Mouse (Mus musculus): Measurements from ENCODE around the gene Chaf1b. TPM values are rescaled to one million over a fixed set of nuclear protein-coding genes. Genes with fewer than 3 reads are reported as not detected.
A peak's percentile ranks its signal among the peaks of the same experiment; 100 is the strongest.

Gene Chaf1b
- 130 and 138 TPM in 2 replicates for polyA plus RNA-seq (2014; fragmentation: Nextera tagmentation; extraction: Ambion mirVana)

- H3K9ac ChIP-seq (replicated peaks; ENCODE audit: low read length), result peak within 1 kb of the TSS; percentile 68
- H3K27ac ChIP-seq (replicated peaks; ENCODE audit: low read depth, low read length), result no peak within 1 kb of the TSS
- H3K4me1 ChIP-seq (ENCODE audit: control insufficient read depth, insufficient read depth, low read length), result no peaks in the 10 kb centered on the region
- DNase-seq (ENCODE audit: low spot score) (peak; percentile 99), ATAC-seq (replicated peaks; ENCODE audit: insufficient number of reproducible peaks, low FRiP score, low TSS enrichment, low read depth) (peak; percentile 84)
- H3K4me3 ChIP-seq (ENCODE audit: low read depth, low read length), result peak within 1 kb of the TSS; percentile 66
- H3K27me3 ChIP-seq (ENCODE audit: control insufficient read depth, insufficient read depth, low read length), result no peaks in the 10 kb centered on the region
- WGBS, result 1% methylated on average over 54 of the region's 54 CpGs
- H3K36me3 ChIP-seq (replicated peaks; ENCODE audit: control insufficient read depth, insufficient read depth, low read depth, low read length), result no peaks in the 10 kb centered on the region; the same call in 1 of the 2 replicates
- H3K9me3 ChIP-seq (replicated peaks; ENCODE audit: control insufficient read depth, low read length), result no peaks in the 10 kb centered on the region
- peak within 1 kb of the TSS; percentile 75 for H3K4me2 ChIP-seq (ENCODE audit: low read depth, low read length)
Observed at GRCm38 (mm10) chr16:93883423-93884085, at the start of gene Chaf1b. Gene Chaf1b, plus strand, starts transcription at chr16:93883901.

- Histone ChIP-seq H3K4me3 (ENCODE audit: low read depth, low read length) (no peak overlapping the region), H3K4me2 (ENCODE audit: low read depth, low read length) (no peak overlapping the region), H3K9me3 (replicated peaks; ENCODE audit: control insufficient read depth, low read length) (no peaks in the 10 kb centered on the region), H3K9ac (replicated peaks; ENCODE audit: low read length) (no peak overlapping the region), H3K27ac (replicated peaks; ENCODE audit: low read depth, low read length) (no peak overlapping the region), H3K4me1 (ENCODE audit: control insufficient read depth, insufficient read depth, low read length) (no peaks in the 10 kb centered on the region), H3K27me3 (ENCODE audit: control insufficient read depth, insufficient read depth, low read length) (no peaks in the 10 kb centered on the region), H3K36me3 (replicated peaks; ENCODE audit: control insufficient read depth, insufficient read depth, low read depth, low read length) (no peaks in the 10 kb centered on the region)
- ATAC-seq (replicated peaks; ENCODE audit: insufficient number of reproducible peaks, low FRiP score, low TSS enrichment, low read depth), result no peak
- no peak for DNase-seq (ENCODE audit: low spot score)
- WGBS, result 93% methylated on average over 2 of the region's 2 CpGs
Observed at GRCm38 (mm10) chr16:93834076-93834475, 49.6 kb upstream of the Chaf1b start.

DNA sequence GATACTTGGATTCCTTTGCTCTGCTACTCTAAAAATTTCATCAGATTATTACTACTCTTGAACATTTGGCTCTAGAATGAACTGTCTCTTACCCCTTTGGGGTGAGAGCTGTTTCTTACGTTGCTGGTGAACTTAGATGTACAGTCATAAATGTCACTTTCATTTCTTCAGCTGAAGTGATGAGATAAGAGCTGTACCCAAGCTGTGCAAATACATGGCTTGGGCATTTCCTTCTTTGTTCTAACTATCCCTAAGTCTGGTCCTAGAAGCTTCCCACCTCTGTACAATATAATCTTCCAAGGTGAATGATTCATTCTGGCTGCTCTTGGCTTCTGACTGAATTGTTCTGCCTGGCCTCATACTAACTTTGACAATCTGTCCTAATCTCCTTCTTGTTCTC, 44.7 kb upstream of the Chaf1b start:
- H3K4me3 ChIP-seq (ENCODE audit: low read depth, low read length), result no peak overlapping the region
- no peaks in the 10 kb centered on the region for H3K9me3 ChIP-seq (replicated peaks; ENCODE audit: control insufficient read depth, low read length)
- H3K9ac ChIP-seq (replicated peaks; ENCODE audit: low read length), result no peak overlapping the region
- ATAC-seq (replicated peaks; ENCODE audit: insufficient number of reproducible peaks, low FRiP score, low TSS enrichment, low read depth), result no peak
- no peaks in the 10 kb centered on the region for H3K4me1 ChIP-seq (ENCODE audit: control insufficient read depth, insufficient read depth, low read length)
- DNase-seq (ENCODE audit: low spot score), result no peak
- H3K27ac ChIP-seq (replicated peaks; ENCODE audit: low read depth, low read length), result no peak overlapping the region
- 88% methylated on average over 1 of the region's 1 CpGs for WGBS
- no peak overlapping the region for H3K4me2 ChIP-seq (ENCODE audit: low read depth, low read length)
- no peaks in the 10 kb centered on the region; the same call in 1 of the 2 replicates for H3K36me3 ChIP-seq (replicated peaks; ENCODE audit: control insufficient read depth, insufficient read depth, low read depth, low read length)
- H3K27me3 ChIP-seq (ENCODE audit: control insufficient read depth, insufficient read depth, low read length), result no peaks in the 10 kb centered on the region

GRCm38 (mm10) chr16:93850527-93850926, 33.2 kb upstream of the Chaf1b start:
- no peak overlapping the region for H3K9ac ChIP-seq (replicated peaks; ENCODE audit: low read length)
- H3K4me2 ChIP-seq (ENCODE audit: low read depth, low read length), result no peak overlapping the region
- no peak overlapping the region for H3K4me3 ChIP-seq (ENCODE audit: low read depth, low read length)
- no peaks in the 10 kb centered on the region for H3K4me1 ChIP-seq (ENCODE audit: control insufficient read depth, insufficient read depth, low read length)
- DNase-seq (ENCODE audit: low spot score) (no peak), ATAC-seq (replicated peaks; ENCODE audit: insufficient number of reproducible peaks, low FRiP score, low TSS enrichment, low read depth) (no peak)
- H3K36me3 ChIP-seq (replicated peaks; ENCODE audit: control insufficient read depth, insufficient read depth, low read depth, low read length), result no peaks in the 10 kb centered on the region; the same call in 1 of the 2 replicates
- WGBS, result 92% methylated on average over 3 of the region's 3 CpGs
- H3K27ac ChIP-seq (replicated peaks; ENCODE audit: low read depth, low read length), result no peak overlapping the region
- H3K9me3 ChIP-seq (replicated peaks; ENCODE audit: control insufficient read depth, low read length), result no peaks in the 10 kb centered on the region
- H3K27me3 ChIP-seq (ENCODE audit: control insufficient read depth, insufficient read depth, low read length), result no peaks in the 10 kb centered on the region

- Histone ChIP-seq H3K4me3 (ENCODE audit: low read depth, low read length) (no peak overlapping the region), H3K27me3 (ENCODE audit: control insufficient read depth, insufficient read depth, low read length) (no peaks in the 10 kb centered on the region), H3K9me3 (replicated peaks; ENCODE audit: control insufficient read depth, low read length) (no peaks in the 10 kb centered on the region), H3K9ac (replicated peaks; ENCODE audit: low read length) (no peak overlapping the region), H3K27ac (replicated peaks; ENCODE audit: low read depth, low read length) (no peak overlapping the region), H3K36me3 (replicated peaks; ENCODE audit: control insufficient read depth, insufficient read depth, low read depth, low read length) (peaks cover 16% of the 10 kb centered on the region), H3K4me2 (ENCODE audit: low read depth, low read length) (no peak overlapping the region), H3K4me1 (ENCODE audit: control insufficient read depth, insufficient read depth, low read length) (no peaks in the 10 kb centered on the region)
- ATAC-seq (replicated peaks; ENCODE audit: insufficient number of reproducible peaks, low FRiP score, low TSS enrichment, low read depth) (no peak), DNase-seq (ENCODE audit: low spot score) (no peak)
- WGBS, result 79% methylated on average over 4 of the region's 4 CpGs
Observed at GRCm38 (mm10) chr16:93859967-93860366, 23.7 kb upstream of the Chaf1b start.

GRCm38 (mm10) chr16:93860686-93861085, 23.0 kb upstream of the Chaf1b start:
- ATAC-seq (replicated peaks; ENCODE audit: insufficient number of reproducible peaks, low FRiP score, low TSS enrichment, low read depth), result no peak
- H3K36me3 ChIP-seq (replicated peaks; ENCODE audit: control insufficient read depth, insufficient read depth, low read depth, low read length), result peaks cover 16% of the 10 kb centered on the region
- no peak overlapping the region for H3K4me2 ChIP-seq (ENCODE audit: low read depth, low read length)

GRCm38 (mm10) chr16:93874841-93875240, 8.9 kb upstream of the Chaf1b start:
- no peak overlapping the region for H3K4me2 ChIP-seq (ENCODE audit: low read depth, low read length)
- H3K27me3 ChIP-seq (ENCODE audit: control insufficient read depth, insufficient read depth, low read length), result no peaks in the 10 kb centered on the region
- DNase-seq (ENCODE audit: low spot score), result no peak
- no peak overlapping the region for H3K4me3 ChIP-seq (ENCODE audit: low read depth, low read length)
- H3K36me3 ChIP-seq (replicated peaks; ENCODE audit: control insufficient read depth, insufficient read depth, low read depth, low read length), result no peaks in the 10 kb centered on the region; the same call in none of the 2 replicates
- H3K9me3 ChIP-seq (replicated peaks; ENCODE audit: control insufficient read depth, low read length), result no peaks in the 10 kb centered on the region
- ATAC-seq (replicated peaks; ENCODE audit: insufficient number of reproducible peaks, low FRiP score, low TSS enrichment, low read depth), result no peak
- H3K9ac ChIP-seq (replicated peaks; ENCODE audit: low read length), result no peak overlapping the region
- no peak overlapping the region for H3K27ac ChIP-seq (replicated peaks; ENCODE audit: low read depth, low read length)
- WGBS, result 90% methylated on average over 13 of the region's 13 CpGs
- no peaks in the 10 kb centered on the region for H3K4me1 ChIP-seq (ENCODE audit: control insufficient read depth, insufficient read depth, low read length)

More at GRCm38 (mm10) chr16:93860686-93861085, 23.0 kb upstream of the Chaf1b start:
- Histone ChIP-seq H3K4me3 (ENCODE audit: low read depth, low read length) (no peak overlapping the region), H3K4me1 (ENCODE audit: control insufficient read depth, insufficient read depth, low read length) (no peaks in the 10 kb centered on the region), H3K27ac (replicated peaks; ENCODE audit: low read depth, low read length) (no peak overlapping the region), H3K27me3 (ENCODE audit: control insufficient read depth, insufficient read depth, low read length) (no peaks in the 10 kb centered on the region), H3K9me3 (replicated peaks; ENCODE audit: control insufficient read depth, low read length) (no peaks in the 10 kb centered on the region), H3K9ac (replicated peaks; ENCODE audit: low read length) (no peak overlapping the region)
- DNase-seq (ENCODE audit: low spot score), result no peak

- DNase-seq (ENCODE audit: low spot score), result no peak
- Histone ChIP-seq H3K27ac (replicated peaks; ENCODE audit: low read depth, low read length) (no peak overlapping the region), H3K4me1 (ENCODE audit: control insufficient read depth, insufficient read depth, low read length) (no peaks in the 10 kb centered on the region), H3K36me3 (replicated peaks; ENCODE audit: control insufficient read depth, insufficient read depth, low read depth, low read length) (no peaks in the 10 kb centered on the region; the same call in none of the 2 replicates), H3K27me3 (ENCODE audit: control insufficient read depth, insufficient read depth, low read length) (no peaks in the 10 kb centered on the region), H3K4me3 (ENCODE audit: low read depth, low read length) (no peak overlapping the region), H3K9ac (replicated peaks; ENCODE audit: low read length) (no peak overlapping the region), H3K9me3 (replicated peaks; ENCODE audit: control insufficient read depth, low read length) (no peaks in the 10 kb centered on the region), H3K4me2 (ENCODE audit: low read depth, low read length) (no peak overlapping the region)
- ATAC-seq (replicated peaks; ENCODE audit: insufficient number of reproducible peaks, low FRiP score, low TSS enrichment, low read depth), result no peak
- WGBS, result 89% methylated on average over 6 of the region's 6 CpGs
Observed at GRCm38 (mm10) chr16:93877612-93878380, 5.9 kb upstream of the Chaf1b start.

All from embryonic facial prominence, embryonic 11.5 days (tissue).